Mouse (Mus musculus): ENCODE measurements around the gene Diras1. TPM values are rescaled to one million over a fixed set of nuclear protein-coding genes. Genes with fewer than 3 reads are reported as not detected.
A peak's percentile ranks its signal among the peaks of the same experiment; 100 is the strongest.

The Diras1 gene
- polyA plus RNA-seq, 1 experiment from 2014 or later = 0.07 TPM

GRCm38 (mm10) chr10:81028219-81028618 lies 2.8 kb upstream of the Diras1 start:
- Histone ChIP-seq H3K4me2 (no peak overlapping the region), H3K4me1 (replicated peaks) (peaks cover 5% of the 10 kb centered on the region), H3K4me3 (replicated peaks) (no peak overlapping the region), H3K27ac (replicated peaks) (no peak overlapping the region), H3K27me3 (peaks cover 37% of the 10 kb centered on the region), H3K9me3 (replicated peaks) (no peaks in the 10 kb centered on the region), H3K36me3 (replicated peaks) (peaks cover 9% of the 10 kb centered on the region; the same call in 1 of the 2 replicates), H3K9ac (no peak overlapping the region)
- ATAC-seq (ENCODE audit: insufficient read depth) = no peak

GRCm38 (mm10) chr10:81027331-81027730 lies 1.9 kb upstream of the Diras1 start:
- no peak overlapping the region for H3K4me3 ChIP-seq (replicated peaks)
- H3K27me3 ChIP-seq = peaks cover 46% of the 10 kb centered on the region
- 34% methylated on average over 4 of the region's 4 CpGs for WGBS (ENCODE audit: insufficient replicate concordance)
- no peak overlapping the region for H3K27ac ChIP-seq (replicated peaks)
- no peak for ATAC-seq (ENCODE audit: insufficient read depth)
- H3K4me1 ChIP-seq (replicated peaks) = peaks cover 5% of the 10 kb centered on the region
- H3K9me3 ChIP-seq (replicated peaks) = no peaks in the 10 kb centered on the region
- peaks cover 9% of the 10 kb centered on the region; the same call in 1 of the 2 replicates for H3K36me3 ChIP-seq (replicated peaks)
- 0 out of 2 replicates have a peak overlapping the region, but pooled peaks have one; percentile 6 for H3K9ac ChIP-seq
- no peak overlapping the region for H3K4me2 ChIP-seq

GRCm38 (mm10) chr10:81026857-81027256 lies 1.4 kb upstream of the Diras1 start:
- no peak overlapping the region for H3K4me3 ChIP-seq (replicated peaks)
- peaks cover 9% of the 10 kb centered on the region; the same call in 1 of the 2 replicates for H3K36me3 ChIP-seq (replicated peaks)
- ATAC-seq (ENCODE audit: insufficient read depth) = no peak
- 79% methylated on average over 5 of the region's 5 CpGs for WGBS (ENCODE audit: insufficient replicate concordance)
- H3K9ac ChIP-seq = 0 out of 2 replicates have a peak overlapping the region, but pooled peaks have one; percentile 6
- peaks cover 50% of the 10 kb centered on the region for H3K27me3 ChIP-seq
- H3K9me3 ChIP-seq (replicated peaks) = no peaks in the 10 kb centered on the region
- no peak overlapping the region for H3K4me2 ChIP-seq
- H3K27ac ChIP-seq (replicated peaks) = no peak overlapping the region
- H3K4me1 ChIP-seq (replicated peaks) = peaks cover 5% of the 10 kb centered on the region

GRCm38 (mm10) chr10:81025047-81025621 lies 328 bp downstream of the Diras1 start:
- Histone ChIP-seq H3K4me3 (replicated peaks) (peak overlapping the region; percentile 10; the same call in 1 of the 2 replicates), H3K4me1 (replicated peaks) (peaks cover 5% of the 10 kb centered on the region), H3K27me3 (peaks cover 67% of the 10 kb centered on the region), H3K4me2 (peak overlapping the region; percentile 42), H3K36me3 (replicated peaks) (no peaks in the 10 kb centered on the region), H3K9me3 (replicated peaks) (no peaks in the 10 kb centered on the region), H3K27ac (replicated peaks) (no peak overlapping the region), H3K9ac (no peak overlapping the region)
- no peak for ATAC-seq (ENCODE audit: insufficient read depth)
- 2% methylated on average over 43 of the region's 43 CpGs for WGBS (ENCODE audit: insufficient replicate concordance)

- peaks cover 67% of the 10 kb centered on the region for H3K27me3 ChIP-seq
- peaks cover 5% of the 10 kb centered on the region for H3K4me1 ChIP-seq (replicated peaks)
- H3K4me3 ChIP-seq (replicated peaks) = no peak overlapping the region
- H3K27ac ChIP-seq (replicated peaks) = no peak overlapping the region
- no peak for ATAC-seq (ENCODE audit: insufficient read depth)
- H3K9ac ChIP-seq = no peak overlapping the region
- H3K4me2 ChIP-seq = no peak overlapping the region
- H3K36me3 ChIP-seq (replicated peaks) = no peaks in the 10 kb centered on the region
- 47% methylated on average over 5 of the region's 5 CpGs for WGBS (ENCODE audit: insufficient replicate concordance)
- no peaks in the 10 kb centered on the region for H3K9me3 ChIP-seq (replicated peaks)
Observed at GRCm38 (mm10) chr10:81024346-81024937, 1.0 kb downstream of the Diras1 start.

- Histone ChIP-seq H3K4me2 (no peak overlapping the region), H3K36me3 (replicated peaks) (no peaks in the 10 kb centered on the region), H3K27ac (replicated peaks) (no peak overlapping the region), H3K27me3 (peaks cover 67% of the 10 kb centered on the region), H3K4me1 (replicated peaks) (peaks cover 5% of the 10 kb centered on the region), H3K9ac (no peak overlapping the region), H3K4me3 (replicated peaks) (no peak overlapping the region), H3K9me3 (replicated peaks) (no peaks in the 10 kb centered on the region)
- no peak for ATAC-seq (ENCODE audit: insufficient read depth)
- 49% methylated on average over 8 of the region's 8 CpGs for WGBS (ENCODE audit: insufficient replicate concordance)
Observed at GRCm38 (mm10) chr10:81022744-81023143, 2.7 kb downstream of the Diras1 start.

GRCm38 (mm10) chr10:81021547-81022110 lies 3.8 kb downstream of the Diras1 start:
- no peaks in the 10 kb centered on the region for H3K9me3 ChIP-seq (replicated peaks)
- no peak overlapping the region for H3K4me3 ChIP-seq (replicated peaks)
- no peak overlapping the region for H3K9ac ChIP-seq
- no peak overlapping the region for H3K27ac ChIP-seq (replicated peaks)
- WGBS (ENCODE audit: insufficient replicate concordance) = 10% methylated on average over 26 of the region's 26 CpGs
- H3K4me2 ChIP-seq = no peak overlapping the region
- H3K4me1 ChIP-seq (replicated peaks) = peaks cover 5% of the 10 kb centered on the region
- no peaks in the 10 kb centered on the region for H3K36me3 ChIP-seq (replicated peaks)
- no peak for ATAC-seq (ENCODE audit: insufficient read depth)
- H3K27me3 ChIP-seq = peaks cover 61% of the 10 kb centered on the region

- Histone ChIP-seq H3K27ac (replicated peaks) (no peak overlapping the region), H3K4me3 (replicated peaks) (no peak overlapping the region), H3K9ac (no peak overlapping the region), H3K27me3 (peaks cover 49% of the 10 kb centered on the region), H3K4me2 (no peak overlapping the region), H3K9me3 (replicated peaks) (no peaks in the 10 kb centered on the region), H3K36me3 (replicated peaks) (no peaks in the 10 kb centered on the region), H3K4me1 (replicated peaks) (peaks cover 11% of the 10 kb centered on the region)
- 35% methylated on average over 2 of the region's 2 CpGs for WGBS (ENCODE audit: insufficient replicate concordance)
- no peak for ATAC-seq (ENCODE audit: insufficient read depth)
Observed at GRCm38 (mm10) chr10:81020207-81020606, 5.3 kb downstream of the Diras1 start.

GRCm38 (mm10) chr10:81019687-81020086 lies 5.8 kb downstream of the Diras1 start:
- no peak overlapping the region for H3K27ac ChIP-seq (replicated peaks)
- H3K4me2 ChIP-seq = no peak overlapping the region
- no peak for ATAC-seq (ENCODE audit: insufficient read depth)
- H3K4me1 ChIP-seq (replicated peaks) = peaks cover 14% of the 10 kb centered on the region
- peaks cover 44% of the 10 kb centered on the region for H3K27me3 ChIP-seq
- H3K9me3 ChIP-seq (replicated peaks) = no peaks in the 10 kb centered on the region
- no peak overlapping the region for H3K4me3 ChIP-seq (replicated peaks)
- WGBS (ENCODE audit: insufficient replicate concordance) = 46% methylated on average over 6 of the region's 6 CpGs
- H3K9ac ChIP-seq = no peak overlapping the region
- no peaks in the 10 kb centered on the region for H3K36me3 ChIP-seq (replicated peaks)

- no peak for ATAC-seq (ENCODE audit: insufficient read depth)
- WGBS (ENCODE audit: insufficient replicate concordance) = 28% methylated on average over 10 of the region's 10 CpGs
- H3K9me3 ChIP-seq (replicated peaks) = no peaks in the 10 kb centered on the region
- no peak overlapping the region for H3K4me3 ChIP-seq (replicated peaks)
- H3K27me3 ChIP-seq = peaks cover 30% of the 10 kb centered on the region
- H3K27ac ChIP-seq (replicated peaks) = no peak overlapping the region
- no peak overlapping the region for H3K4me2 ChIP-seq
- peaks cover 20% of the 10 kb centered on the region for H3K4me1 ChIP-seq (replicated peaks)
- H3K9ac ChIP-seq = no peak overlapping the region
- no peaks in the 10 kb centered on the region for H3K36me3 ChIP-seq (replicated peaks)
Observed at GRCm38 (mm10) chr10:81018326-81018725, 7.1 kb downstream of the Diras1 start.

GRCm38 (mm10) chr10:81016645-81017044 lies 8.8 kb downstream of the Diras1 start:
- Histone ChIP-seq H3K4me2 (no peak overlapping the region), H3K9ac (no peak overlapping the region), H3K27ac (replicated peaks) (no peak overlapping the region), H3K4me3 (replicated peaks) (no peak overlapping the region), H3K9me3 (replicated peaks) (no peaks in the 10 kb centered on the region), H3K4me1 (replicated peaks) (peaks cover 20% of the 10 kb centered on the region), H3K27me3 (peaks cover 14% of the 10 kb centered on the region), H3K36me3 (replicated peaks) (no peaks in the 10 kb centered on the region)
- no peak for ATAC-seq (ENCODE audit: insufficient read depth)
- WGBS (ENCODE audit: insufficient replicate concordance) = 7% methylated on average over 7 of the region's 7 CpGs

Data from liver, embryonic 15.5 days (tissue).